Mouse (Mus musculus): ENCODE results near the gene Ralgps1.

Gene Ralgps1

DNA sequence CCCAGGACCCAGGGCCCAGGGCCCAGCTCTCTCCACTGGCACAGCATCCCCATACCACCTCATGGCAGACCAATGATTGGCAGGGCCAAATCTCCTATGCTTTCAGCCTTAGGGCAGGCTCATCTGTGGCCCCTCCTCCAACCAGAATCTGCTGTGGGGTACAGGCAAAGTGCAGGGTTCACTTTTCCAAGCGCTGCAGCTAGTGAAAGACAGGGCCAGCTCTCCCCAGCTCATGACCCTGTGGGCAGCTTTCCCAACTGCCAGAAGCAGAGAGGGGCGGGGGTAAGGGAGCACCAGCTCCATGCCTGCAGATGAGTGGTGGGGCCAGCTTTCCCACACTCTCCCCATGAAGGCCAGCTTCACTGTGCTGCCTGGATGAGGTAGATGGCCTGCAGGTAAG, 160.4 kb downstream of the Ralgps1 start:
- no peak for DNase-seq (ENCODE audit: low spot score)

DNA sequence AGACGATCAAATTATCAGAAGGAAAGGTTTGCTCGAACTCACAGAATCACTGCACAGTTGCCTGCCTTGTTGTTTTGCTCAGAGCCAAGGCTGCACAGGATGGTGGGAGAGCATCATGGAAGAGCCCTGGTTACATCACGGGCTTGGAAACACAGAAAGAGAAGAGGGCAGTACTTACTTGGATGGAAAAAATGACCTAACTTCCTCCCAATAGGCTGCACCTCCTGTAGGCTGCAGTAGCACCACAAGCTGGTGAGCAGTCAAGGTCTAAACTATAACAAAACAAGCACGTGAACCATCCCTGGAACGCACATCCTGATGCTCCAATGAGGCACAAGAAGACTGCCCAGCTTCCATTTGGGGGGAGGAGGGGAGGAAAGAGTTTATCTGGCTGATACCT, 163.2 kb downstream of the Ralgps1 start:
- no peak for DNase-seq (ENCODE audit: low spot score)

DNA sequence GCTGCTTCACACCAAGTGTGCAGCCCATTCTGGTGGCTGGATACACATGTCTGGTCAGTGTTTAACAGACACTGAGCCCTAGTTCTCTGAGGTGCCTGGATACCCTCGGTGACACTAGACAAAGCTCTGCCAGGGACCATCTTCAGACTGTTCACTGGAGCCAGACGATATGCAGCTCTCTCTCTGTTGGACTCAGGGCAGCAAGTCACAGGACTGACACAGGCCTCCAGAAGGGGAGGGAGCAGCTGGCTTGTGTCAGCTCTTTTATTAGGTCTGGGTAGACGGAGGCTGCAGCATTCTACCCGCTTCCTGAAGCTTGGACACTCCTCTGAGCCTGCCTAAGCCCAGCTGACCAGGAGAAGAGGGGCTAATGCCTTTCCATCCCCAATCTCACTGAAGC, 164.2 kb downstream of the Ralgps1 start:
- no peak for DNase-seq (ENCODE audit: low spot score)

DNA sequence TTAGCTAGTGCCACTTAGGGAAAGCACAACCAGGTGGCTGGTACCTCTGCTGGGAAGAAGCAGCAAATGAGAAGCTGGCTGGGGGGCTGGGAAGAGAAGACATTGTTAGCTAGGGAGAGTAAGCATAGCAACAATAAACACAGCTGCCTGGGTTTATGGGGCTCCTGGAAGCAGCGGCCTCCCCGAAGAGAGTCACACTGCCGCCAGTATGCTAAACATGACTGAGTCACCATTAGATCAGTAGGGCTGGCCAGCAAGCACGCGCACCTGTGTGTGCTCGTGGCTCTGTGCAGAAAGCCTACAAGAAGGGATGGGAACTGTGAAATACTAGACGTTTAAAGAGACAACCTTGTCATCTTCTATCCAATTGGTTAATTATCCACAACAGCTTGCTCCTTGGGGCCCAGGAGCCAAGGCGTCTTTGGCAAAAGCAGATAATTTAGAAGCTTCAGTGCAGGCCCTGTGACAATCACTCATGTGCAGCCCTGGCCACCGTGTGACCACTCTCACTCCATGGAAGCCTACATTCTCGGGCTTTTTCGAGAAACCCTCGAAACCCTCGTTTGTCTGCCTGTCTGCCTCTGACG, 165.3 kb downstream of the Ralgps1 start:
- DNase-seq (ENCODE audit: low spot score): no peak

DNA sequence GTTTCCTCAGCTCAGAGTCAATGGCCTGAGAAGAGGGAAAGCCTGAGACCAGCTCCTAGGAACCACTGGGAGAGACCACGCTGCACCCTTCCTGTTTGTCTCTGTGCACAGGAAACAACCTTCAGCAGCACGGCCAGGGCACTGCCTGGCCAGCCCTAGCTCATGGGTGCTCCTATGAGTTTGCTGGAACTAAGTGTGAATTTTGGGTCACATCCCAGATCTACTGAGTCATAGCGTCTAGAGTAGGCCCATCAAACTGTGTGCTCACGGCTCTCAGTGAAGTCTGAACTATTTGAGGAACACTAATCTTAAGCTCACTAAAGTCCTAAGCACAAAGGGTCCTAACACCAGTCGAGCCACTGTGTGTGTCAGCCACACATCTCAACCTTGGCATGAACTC, 166.3 kb downstream of the Ralgps1 start:
- no peak for DNase-seq (ENCODE audit: low spot score)

DNA sequence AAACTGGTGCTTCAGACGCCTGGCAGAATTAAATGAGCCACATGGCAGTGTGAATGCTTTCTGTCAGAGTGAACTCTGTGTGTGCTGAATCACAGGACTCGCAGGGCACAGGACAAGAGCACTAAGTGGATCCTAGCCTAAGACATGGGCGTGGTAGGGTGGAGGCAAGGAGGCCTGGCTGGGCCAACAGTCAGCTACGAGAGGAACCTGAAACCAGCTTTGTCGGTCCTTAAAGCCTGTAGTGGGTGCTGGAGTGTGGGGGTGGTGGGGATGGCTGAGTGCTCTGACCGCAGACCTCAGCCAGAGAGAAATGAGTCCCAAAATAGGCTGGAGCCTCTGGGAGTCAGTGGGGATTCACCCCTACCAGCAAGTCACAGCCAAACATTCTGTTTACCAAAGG, 168.0 kb downstream of the Ralgps1 start:
- no peak for DNase-seq (ENCODE audit: low spot score)

DNA sequence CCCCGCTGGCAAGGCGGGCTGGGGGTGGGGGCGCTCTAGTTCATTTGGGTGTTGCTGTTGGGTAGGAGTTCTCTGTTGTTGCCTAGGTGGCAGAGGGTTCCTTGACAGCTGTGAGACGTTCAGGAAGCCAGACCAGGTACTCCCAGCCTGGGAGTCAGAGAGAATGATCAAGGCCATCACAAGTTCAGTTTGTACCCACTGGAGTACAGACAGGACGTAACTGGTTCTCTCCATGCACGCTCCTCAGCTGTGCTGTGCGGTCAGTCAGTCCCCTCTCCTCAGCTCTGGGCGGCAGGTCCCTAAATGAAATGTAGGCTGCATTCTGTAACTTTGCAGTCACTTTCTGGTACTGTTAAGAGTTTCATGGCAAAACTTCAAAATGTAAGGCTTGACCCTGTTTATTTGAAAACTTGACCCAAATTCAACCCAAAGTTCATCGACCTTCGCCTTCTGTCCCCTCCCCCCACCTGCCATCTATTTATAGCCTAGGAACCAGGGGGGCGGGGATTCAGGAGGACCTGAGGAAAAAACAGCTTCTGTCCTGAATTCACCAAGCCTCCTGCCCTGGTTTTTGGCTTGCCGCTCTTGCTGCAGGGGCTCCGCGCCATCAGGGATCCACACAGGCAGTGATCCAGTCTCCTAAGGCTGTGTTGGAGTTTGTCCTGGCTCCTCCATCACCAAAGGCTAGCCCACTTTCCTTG, 170.8 kb downstream of the Ralgps1 start:
- no peak for DNase-seq (ENCODE audit: low spot score)

DNA sequence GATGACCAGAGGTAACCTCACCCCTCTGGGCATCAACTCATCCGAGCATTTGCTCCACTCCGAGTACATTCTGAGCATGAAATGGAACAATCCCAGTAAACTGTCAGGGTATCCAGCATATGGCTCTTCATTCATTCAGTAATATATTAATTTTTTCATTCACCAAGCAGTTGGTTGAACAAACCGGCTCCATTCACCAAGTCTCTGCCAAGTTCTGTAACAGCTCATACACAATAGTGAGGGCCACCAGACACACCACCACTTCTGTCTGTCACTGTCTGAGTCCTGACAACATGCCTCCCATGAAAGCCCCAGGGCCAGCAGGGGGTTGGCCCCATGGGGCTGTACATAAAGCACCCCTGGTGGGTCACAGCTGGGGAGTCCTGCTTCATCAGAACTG, 181.3 kb downstream of the Ralgps1 start:
- DNase-seq (ENCODE audit: low spot score): no peak

DNA sequence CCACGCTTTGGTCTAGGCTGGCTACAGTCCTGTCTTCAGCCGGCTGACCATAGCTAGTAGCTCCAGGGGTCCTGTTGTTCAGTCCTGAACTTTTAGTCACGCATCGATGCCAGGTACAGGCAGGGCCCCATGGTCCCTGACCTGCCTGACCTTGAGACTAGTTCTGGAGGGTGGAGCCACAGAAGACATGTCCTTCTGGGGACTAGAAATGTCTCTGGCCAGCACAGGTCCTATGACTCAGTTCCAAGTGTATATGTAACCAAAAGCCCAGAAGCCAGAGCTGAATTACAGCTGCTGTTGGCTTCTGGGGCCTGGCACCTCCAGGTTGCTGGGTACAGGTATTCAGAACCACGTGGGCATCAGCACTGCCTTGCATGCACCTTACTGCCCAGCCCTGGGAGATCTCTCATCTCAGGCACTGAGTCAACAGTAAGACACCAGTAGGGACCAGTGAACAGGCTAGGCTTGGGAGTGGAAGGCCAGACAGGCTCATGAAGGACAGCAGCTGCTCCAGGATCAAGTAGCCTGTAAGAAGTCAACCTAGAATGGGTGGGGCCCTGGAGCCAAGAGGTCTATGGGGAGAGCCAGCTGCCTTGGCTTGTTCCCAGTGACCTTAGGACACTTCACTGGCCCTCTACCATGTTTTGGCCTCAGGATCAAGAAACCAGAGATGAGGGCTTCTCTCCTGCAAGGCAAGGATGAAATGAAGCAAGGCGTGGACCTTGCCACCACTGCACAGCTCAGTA, 182.2 kb downstream of the Ralgps1 start:
- DNase-seq (ENCODE audit: low spot score): no peak

DNA sequence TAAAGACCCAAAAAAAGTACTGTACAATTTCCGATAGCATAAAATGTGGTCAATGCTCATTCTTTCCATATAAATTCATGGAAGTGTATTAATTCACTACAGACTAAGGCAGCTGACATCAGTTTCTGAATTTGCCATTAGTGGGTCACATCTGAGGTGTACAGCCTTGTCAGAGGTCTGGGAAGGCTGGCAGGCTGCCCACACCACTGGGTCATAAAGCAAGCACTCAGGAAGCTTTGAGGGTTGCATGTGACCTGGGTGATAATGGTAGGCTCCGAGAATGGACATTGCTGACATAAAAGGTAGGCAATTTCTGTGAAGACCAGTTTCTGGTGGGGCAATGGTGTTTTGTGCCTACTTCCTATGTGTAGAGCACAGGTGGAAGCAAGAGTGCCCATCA, 183.4 kb downstream of the Ralgps1 start:
- DNase-seq (ENCODE audit: low spot score): no peak

DNA sequence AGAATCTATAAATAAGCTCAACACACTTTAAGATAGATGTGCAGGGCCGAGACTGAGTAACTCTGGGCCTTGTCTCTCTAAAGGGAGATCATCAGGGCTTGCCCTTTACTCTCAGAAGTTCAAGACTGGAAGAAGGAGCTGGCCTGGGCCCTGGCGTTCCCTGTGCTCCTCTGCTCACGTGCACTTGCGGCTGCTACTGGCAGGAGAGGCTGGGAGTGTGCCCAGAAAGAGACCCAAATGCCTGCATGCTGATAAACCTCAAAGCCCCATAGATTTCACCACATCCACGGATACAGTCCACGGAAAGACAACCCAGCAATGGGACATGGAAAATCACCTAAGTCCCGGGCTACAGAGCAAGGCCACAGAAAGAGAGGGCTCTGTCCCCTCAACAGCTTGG, 184.8 kb downstream of the Ralgps1 start:
- no peak for DNase-seq (ENCODE audit: low spot score)

DNA sequence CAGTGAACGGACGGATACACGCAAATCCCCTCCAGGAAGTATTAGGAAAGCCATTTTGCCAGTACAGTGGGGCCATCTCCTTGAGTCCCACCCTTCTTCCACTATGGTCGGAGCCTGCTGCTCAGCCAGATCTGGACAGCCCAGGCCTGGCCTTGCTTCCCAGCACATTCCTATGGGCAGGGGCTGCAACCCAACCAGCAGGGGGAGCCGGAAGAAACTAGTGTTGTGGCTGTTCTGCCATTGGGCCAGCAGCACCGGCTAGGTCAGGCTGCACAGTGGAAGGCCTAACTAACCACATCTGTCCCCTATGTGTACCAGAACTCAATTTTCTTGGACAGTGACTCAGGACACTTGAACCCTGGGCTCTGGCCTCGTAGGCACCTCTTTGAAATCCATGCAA, 186.0 kb downstream of the Ralgps1 start:
- no peak for DNase-seq (ENCODE audit: low spot score)

DNA sequence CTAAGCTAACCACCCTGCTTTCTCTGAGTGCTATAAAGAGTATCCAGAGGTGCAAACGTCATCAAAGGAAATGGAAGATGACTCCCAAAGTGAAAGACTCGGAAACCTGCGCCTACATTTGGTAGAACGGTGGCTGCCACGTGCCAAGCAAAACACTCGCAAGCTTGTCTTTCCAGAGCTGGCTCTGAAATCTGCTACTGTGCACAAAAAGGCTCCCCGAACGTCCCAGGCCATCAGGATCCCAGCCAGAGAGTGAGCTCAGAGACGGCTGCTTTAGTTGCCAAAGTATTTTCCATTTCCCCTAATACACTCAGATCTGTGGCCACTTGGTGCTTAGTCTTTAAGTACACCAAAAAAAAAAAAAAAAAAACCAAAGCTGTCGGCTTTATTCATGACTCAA, 186.6 kb downstream of the Ralgps1 start:
- no peak for DNase-seq (ENCODE audit: low spot score)

DNA sequence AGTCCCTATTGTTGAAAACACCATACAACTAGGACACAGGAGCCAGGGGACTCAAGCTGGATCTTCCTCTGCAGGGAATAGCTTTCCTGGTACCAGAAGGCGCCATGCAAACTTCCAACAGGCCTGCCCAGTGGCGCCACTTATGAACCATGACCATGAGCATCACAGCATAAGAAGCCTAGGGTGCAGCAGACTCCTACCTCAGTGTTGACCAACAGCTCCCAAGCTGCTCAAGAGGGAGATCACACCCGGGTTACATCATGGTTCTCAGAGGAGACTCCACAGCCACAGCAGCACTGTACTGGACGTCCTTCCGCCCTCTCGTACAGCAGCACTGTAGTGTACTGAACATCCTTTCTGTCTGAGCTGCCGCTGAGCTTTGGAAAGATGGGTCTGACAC, 188.0 kb downstream of the Ralgps1 start:
- no peak for DNase-seq (ENCODE audit: low spot score)

DNA sequence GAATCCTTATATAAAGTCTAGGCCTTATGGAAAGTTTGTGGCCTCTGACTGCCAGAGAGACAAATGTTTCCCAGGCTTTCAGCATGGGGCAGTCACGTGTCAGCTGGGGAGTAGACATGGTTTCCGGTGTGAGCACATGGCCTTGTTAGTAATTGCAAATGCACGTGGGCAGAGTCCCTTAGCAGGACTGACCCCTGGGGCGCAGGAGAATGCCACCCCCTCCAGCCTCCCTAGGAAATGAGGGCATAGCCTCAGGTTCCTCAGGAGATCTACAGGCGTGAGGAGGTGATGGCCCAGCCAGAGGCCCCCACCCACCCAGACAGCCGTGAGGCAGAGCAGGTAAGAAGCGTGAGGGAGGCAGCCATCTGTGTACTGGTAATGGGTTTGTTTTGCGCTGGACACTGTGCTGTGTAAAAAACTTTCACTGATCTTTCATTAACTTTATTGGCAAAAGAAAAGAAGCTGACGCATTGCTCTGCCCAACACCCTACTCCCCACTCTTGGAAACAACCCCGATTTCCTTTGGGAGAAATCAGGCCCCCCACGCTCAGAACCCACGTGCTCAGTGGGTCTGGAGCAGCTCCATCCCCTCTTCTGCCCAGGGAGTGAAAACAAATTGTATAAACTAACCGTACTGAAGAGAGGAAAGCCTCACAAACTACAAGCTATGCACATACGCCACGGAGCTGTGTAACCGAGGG, 191.2 kb downstream of the Ralgps1 start:
- no peak for DNase-seq (ENCODE audit: low spot score)

DNA sequence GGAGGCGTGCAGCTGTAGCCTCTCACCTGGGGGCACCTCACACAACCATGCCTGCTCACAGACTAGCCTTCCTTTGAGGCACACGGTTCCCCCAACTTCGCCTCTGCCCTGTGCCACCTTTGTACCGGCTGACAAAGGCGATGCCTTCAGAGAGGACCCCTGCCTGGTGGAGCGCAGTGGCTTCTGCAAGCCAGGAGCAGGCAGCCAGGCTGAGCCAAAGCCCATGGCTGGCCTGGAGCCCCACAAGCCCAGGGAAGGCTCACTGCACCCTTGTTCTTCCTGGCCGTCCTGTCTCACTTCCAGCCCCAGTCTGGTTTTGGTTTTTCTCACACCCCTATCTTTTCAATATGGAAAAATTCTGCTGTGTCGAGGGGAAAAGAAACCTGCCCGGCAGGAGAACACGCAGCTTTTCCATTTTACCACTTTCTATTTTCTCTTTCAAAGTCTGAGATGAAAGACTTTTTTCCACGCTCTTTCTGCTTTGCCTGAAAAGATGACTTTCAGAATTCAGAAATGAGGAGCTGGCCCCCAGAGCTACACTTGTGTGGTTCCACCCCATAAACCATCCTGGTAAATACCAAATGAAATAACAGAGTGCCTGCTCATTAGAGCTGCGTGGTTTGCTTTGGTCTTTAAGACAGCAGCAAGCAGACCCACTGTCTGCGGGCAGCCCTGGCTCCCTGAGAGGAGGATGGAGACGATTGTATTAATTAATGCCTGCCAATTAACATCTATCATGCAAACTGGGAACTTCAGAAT, 191.9 kb downstream of the Ralgps1 start:
- DNase-seq (ENCODE audit: low spot score): no peak

DNA sequence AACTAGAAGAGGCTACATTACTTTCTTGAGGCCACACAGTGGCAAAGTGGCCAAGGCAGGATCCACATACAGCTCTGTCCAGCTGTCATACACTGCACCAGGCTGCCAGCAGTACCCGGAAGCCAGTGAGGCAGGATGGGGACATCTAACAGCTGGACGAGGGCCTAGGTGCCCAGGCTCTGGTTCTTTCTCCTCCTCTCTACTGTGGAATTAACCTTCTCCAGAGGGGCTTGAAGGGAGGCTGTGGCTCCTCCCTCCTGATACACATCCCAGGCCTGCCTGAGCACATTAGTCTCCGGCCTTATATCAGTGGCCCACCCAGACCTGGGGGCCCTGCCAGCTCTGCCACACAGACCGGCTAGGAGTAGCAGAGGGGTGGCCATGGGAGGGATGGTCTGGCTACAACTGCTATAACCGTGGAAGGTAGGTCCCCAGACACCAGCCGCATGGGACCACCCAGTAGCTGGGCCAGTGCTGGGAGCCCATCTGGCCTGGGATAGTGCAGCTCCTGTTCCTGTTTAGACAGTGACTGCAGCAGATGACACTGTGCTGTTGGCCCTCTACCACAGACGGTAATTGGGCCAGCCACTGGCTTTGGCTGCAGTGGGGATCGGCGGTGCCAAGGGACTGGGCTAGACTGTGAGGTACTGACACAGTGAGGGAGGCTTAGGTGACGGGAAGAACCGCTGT, 192.9 kb downstream of the Ralgps1 start:
- DNase-seq (ENCODE audit: low spot score): no peak

DNA sequence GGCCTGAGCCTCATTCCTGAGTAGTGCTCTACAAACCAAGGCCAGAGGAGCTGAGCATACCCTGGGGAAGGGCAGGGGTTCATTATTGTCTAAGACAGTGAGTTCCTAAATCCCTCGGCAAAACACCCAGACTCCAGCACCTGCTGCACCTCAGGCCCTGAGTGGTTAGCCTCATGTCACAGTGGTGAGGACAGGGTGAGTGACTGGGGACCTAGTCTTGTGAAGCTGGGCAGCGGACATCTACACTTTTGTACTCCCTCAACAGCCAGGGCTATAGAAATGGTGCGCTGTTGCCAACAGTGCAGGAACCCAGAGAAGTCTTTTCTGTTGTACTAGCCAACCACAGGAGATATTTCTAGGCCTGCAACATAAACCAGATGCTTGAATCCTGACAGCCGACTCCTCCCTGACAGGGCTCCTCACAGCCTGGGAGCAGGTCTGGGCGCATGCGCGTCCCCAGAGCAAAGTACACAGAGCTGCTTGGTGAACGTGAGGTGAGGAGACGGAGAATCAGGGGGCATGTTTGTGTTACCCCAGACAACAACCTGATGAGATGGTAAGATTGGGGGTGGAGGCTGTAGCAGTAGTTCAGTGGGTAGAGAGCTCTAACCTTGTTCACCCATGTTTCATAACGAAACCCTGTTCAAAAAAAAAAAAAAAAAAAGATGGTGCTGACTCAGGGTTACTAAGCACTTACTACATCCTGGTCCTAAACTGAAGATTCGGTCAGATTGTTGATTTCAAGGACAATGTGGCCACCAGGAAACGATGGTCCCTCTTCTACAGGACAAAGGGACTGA, 193.6 kb downstream of the Ralgps1 start:
- no peak for DNase-seq (ENCODE audit: low spot score)

DNA sequence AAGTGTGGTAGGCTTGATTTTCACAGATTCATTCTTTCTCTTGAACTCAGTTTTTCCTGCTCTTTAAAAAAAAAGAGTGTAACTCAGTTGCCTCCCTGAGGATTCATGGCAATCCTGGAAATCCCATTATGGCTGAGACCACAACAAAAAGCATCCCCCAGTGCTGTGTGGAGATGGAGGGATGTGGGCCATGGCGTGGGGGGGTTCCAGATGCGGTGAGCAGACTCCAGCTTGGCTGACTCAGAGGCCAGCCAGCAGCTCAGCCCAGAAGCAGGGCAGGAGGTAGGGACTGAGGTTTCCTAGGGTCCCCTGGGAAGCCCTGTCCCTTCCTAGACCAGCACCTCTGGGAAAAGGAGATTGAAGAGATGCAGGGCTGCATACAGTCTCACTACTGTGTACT, 194.4 kb downstream of the Ralgps1 start:
- no peak for DNase-seq (ENCODE audit: low spot score)

DNA sequence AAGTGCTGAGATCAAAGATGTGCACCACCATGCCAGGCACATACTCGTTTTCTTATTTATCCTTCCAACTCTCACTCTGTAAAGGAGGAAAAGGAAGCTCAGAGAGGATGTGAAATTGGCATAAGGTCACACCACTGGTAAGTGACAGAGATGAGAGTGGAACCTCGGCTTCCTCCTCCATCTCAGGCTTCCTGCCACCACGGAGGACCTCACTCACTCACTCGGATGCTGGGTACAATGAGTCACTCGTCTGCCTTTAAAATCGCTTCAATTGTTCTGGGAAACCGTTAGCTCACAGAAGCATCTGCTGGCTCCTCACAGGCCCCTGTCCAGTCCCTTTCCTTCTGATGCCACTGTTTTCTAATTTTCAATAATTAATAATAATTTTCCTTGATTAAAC, 194.8 kb downstream of the Ralgps1 start:
- no peak for DNase-seq (ENCODE audit: low spot score)

DNA sequence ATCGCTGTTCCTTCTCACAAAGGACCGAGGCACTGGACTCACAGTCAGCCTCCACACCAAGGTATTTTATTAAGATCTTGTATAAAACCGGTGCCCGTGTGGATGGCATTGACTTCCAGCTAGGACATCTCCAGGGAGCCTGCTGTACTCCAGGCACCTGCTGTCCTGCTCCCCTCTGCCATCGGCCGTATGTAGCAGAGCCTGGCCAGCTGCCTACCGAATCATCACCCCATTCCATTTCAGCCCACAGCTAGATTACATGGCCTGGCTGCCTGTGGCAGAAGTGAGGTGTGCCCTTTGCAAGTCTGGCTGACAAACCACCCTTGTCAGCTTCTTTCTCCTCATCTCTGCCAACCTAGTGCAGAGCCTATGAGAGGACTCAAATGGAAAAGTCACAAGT, 197.6 kb downstream of the Ralgps1 start:
- no peak for DNase-seq (ENCODE audit: low spot score)
